Mouse (Mus musculus): Measurements from ENCODE around the gene Chst12.
"Not testable (repeated sequence)": the region's sequence is repeated elsewhere in the genome, so short reads cannot be mapped to it uniquely, and the experiment has no call there.

The Chst12 gene

GRCm38 (mm10) chr5:140505208-140505780, at the start of gene Chst12:
Gene Chst12 (plus strand): TSS chr5:140505550.
- DNase-seq: peak; percentile 99

DNA sequence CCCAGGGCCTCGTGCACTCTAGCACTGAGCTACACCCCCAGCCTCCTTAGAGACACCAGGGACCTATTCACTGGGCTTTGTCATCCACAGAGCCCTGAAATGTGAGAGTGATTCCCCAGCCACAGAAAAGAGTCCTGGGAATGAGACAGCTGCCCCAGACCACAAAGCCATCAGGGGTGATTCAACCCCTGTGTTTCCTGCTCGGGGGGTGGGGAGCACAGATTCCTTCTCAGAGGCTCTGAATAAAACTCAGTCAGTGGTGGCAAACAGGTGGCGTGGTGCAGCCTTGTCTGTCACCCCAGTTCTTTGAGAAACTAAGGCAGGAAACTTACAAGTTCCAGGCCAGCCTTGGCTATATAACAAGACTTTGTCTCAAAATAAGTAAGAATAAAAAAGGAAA, 43.9 kb upstream of the Chst12 start:
- DNase-seq: no peak

DNA sequence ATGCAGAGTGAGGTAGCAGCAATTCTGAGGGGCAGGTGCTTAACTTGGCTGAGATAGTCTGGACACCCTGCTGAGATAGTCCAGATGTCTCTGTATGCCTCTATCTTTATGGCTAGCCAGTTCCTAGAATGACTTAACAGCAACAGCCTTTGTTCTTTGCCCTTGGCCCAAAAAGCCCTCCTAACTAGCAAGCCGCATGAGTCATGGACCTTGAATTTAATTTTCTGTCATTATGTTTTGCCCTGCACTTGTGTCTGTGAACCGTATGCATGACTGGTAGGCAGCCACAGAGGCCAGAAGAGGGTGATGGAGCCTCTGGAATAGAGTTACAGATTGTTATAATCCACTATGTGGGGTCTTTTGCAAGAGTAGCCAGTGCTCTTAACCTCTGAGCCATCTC, 42.2 kb upstream of the Chst12 start:
- not testable (repeated sequence) for DNase-seq

DNA sequence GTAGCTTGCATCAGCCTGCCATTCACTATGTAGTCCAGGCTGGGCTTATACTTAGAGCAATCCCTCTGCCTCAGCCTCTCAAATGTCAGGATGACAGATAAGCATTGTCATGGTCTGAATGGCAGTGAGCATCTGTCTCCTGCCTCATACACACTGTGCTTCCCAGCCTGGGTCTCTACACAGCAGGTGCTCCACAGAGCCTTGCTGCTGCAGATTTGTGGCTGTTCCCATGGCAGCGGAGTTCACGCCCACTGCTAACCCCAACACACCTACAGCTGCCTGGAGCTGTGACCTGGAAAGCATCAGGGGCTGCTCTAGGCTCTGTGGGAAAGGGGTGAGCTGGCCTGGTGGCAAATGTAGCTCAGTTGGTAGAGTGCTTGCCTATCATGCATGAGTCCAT, 40.4 kb upstream of the Chst12 start:
- no peak for DNase-seq

- no peak for DNase-seq
These were observed 33.0 kb upstream of the Chst12 start for GRCm38 (mm10) chr5:140472336-140472735.

GRCm38 (mm10) chr5:140481458-140481857, 23.9 kb upstream of the Chst12 start:
- no peak for DNase-seq

GRCm38 (mm10) chr5:140491142-140491541, 14.2 kb upstream of the Chst12 start:
- DNase-seq: no peak

DNA sequence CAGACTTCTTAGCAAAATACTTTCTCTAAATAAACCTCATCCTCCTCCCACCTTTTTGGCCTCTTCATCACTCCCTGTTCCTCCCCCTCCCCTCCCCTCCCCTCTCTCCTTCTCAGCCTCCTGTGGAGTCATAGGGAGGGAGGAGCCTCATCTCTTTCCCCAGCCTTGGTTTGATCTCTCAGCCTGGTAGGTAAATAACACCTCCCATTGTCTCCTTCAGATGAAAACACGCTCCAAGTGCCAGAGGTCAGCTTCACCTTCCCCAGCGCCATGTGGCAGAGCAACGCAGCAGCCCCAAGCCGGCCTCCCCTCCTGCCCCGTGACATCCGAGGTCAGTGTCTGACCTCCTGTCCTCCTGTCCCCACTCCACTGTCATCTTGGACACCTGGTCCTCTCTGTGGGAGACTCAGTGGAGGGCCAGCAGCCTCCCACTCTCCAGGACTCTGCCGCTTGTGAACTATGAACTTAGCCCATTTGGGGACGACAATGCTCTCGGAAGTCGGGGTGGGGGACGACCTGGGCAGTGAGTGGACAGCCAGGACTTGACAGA, 12.6 kb upstream of the Chst12 start:
- no peak for DNase-seq

DNA sequence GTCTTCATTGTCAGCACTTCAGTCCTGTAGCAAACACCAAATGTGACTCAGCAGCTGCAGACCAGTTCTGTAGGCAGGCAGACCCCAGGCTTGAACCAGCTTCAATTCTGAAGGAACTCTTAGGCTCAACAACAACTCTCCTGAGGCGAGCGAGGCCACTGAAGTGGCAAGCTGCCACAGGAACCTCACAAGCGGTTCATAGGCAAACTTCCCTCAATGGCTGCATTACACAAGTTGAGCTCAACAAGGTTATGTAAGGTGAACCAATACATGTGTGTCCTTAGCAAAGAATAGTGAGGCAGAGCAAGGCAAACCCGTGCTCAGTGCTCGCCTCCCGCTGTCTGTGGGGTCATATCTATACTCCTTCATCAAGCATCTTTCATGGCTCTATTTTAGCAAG, 7.2 kb upstream of the Chst12 start:
- no peak for DNase-seq

DNA sequence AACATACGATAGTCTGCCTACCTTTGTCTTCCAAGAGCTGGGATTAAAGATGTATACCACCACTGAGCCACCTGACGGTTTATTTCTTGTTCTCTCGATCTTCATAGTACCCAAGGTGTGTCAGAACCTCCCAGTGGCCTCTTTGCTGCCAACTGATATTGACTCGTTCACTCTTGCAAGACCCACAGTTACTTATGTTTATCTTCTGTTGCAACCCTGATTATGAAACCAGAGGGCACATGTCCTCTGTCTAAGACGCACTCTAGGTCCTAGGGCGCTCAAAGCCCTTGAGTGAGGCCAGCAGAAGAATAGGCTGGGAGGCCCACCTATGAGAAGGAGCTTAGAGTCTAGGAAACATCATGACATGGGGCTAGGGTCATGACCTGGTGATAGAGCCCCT, 4.6 kb upstream of the Chst12 start:
- no peak for DNase-seq

GRCm38 (mm10) chr5:140501982-140502836, 3.1 kb upstream of the Chst12 start:
- DNase-seq: no peak

GRCm38 (mm10) chr5:140502925-140503324, 2.4 kb upstream of the Chst12 start:
- DNase-seq: peak in 1 of 2 experiments; percentile 40

DNA sequence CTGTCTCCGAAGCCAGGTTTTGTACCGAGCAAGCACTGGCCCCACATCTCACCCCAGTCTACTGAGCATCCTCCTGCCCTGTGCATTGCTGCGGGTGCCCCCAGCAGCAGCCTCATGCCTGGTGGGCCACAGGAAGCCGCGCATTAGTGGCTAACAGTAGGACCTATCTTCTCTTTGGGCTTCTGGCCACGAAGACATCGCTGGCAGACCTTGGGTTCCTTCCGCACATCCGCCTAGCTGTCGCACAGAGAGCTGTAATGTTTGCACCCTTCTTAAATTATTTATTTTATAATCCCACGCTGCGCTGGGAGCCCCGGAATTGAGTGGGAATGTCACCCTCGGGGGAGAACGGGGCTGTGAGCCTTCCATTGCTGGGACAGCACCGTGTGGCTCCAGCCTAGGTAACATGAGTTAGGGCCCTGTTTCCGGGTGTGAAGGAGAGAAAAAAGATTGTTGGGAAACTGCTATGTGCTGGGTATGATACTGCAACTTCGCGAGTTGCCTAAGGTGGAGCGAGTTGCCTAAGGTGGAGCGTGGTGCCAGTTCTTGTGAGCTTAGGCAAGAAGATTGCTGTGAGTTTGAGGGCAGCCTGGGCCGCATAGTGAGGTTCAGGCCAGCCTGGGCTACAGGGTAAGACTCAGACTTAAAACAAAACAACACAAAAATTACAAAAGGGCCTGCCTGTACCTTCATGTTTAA, 895 bp downstream of the Chst12 start:
- DNase-seq: no peak

- no peak for DNase-seq
These were observed 2.3 kb downstream of the Chst12 start for GRCm38 (mm10) chr5:140507466-140508208.

DNA sequence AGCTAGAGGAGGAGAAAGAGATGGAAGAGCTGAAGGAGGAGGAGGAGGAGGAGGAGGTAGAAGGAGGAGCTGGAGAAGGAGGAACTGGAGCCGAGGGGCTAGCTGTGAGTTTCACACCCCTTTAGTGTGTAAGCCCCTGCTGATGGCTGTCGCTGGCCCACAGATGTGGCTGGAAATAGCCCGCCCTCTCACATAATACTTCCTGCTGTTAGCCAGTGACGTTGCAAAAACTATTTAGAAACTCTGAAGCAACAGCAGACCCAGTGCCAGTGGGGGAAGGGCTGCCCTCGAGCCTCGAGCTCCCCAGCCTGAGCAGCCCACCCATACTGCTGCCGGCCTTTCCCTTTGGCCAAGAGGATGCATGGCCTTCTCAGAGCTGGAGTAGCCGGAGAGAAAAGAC, 3.3 kb downstream of the Chst12 start:
- no peak for DNase-seq

DNA sequence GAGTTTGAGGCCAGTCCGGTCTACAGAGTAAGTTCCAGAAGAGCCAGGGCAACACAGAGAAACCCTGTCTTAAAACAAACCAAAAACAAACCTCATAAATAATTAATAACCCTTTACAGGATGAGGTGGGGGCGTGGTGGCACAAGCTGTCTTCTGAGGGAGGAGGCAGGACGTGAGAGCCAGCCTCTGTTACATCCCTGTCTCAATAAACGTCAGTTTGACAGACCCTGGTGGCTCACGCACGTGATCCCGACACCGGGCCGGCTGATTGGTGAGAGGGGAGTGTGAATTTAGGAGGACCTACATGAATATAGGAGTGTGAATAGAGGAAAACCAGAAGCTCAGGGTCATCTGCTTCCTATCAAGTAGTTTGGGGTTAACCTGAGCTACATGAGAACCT, 3.9 kb downstream of the Chst12 start:
- DNase-seq: no peak

DNA sequence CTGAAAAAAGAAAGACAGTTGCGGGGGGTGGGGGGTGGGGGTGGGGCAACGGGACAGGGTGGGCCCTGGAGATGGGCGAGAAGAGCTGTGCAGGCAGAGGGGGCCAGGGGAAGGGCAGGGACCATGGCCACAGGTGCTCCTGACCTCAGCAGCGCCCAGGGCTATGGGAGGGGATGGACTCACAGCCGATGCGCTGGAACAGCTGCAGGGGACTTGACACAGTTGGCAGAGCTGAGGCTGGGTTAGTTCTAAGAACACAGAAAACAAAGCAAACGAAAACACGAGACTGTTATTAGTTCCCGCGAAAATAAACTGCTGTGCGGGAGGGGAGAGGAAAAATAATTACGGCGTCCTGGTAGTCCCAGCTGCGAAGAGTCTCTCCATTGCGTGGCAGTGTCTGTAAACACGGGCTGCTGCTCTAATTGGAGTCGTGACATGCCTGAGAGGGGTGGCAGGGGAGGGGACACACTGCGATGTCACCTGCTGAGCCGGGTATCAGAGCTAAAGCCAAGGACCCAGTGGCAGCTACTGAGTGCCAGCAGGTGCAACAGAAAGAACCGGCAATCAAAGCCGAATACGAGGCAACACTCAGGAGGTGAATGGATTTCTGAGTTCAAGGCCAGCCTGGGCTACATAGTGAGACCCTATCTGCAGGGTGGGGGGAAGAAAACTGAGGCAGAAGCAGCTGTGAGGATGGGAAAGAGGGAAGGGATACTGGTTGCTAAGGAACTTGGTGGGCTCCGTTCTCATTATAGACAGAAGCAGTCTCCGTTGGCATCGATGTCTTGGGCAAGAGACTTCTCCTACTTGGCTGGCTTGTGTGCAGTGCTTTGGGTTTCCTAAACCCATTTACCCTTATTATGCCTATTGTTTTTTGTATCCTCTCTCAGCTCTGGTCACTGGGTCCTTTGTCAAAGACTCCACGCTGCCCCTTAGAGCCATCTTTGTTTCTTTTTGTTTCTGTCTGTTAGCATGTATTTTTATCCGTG, 5.0 kb downstream of the Chst12 start:
- no peak for DNase-seq

DNA sequence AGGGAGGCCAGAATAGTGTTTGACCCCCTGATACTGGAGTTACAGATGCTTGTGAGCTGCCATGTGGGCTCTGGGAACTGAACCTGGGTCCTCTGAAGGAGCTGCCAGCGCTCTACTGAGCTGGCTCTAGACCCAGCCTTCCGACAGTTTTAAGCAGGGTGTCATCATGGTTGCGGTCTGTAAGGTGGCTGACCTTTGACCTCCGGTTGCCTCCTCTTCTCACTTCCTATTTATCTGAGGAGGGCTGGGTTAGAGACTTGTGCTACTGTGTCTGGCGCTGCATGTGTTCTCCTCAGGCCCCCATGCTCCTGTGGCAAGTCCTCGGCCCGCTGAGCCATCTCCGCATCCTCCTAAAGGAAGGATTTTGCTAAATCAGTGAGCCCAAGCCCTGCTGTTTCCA, 8.6 kb downstream of the Chst12 start:
- DNase-seq: no peak

DNA sequence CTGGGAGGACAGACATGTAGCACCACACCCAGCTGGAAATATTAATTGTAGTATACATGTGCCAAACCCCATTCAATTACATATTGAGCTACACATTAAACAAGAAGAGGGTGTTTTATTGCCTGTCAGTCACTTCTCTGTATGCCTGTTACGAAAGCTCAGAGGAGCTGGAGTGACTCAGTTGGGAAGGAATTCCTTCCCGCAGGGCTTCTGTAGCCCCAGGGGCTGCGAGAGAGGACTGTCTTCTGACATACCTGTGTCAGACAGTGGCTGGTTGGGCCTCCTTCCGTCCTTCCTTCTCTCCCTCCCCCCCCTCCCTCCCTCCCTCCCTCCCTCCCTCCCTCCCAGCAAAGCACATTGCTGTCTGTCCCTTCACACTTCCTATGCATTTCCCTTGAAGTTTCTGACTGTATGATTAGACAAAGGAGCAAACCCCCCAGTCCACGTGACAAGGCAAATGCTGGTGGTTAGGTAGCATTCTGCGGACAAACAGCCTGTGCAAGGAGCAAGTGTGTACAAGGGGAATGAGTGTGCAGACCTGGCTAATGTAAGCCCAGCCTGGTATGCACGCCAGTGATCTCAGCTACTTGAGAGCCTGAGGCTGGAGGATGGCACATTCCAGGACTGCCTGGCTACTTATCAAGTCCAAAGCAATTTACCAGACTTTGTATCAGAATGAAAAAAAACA, 9.6 kb downstream of the Chst12 start:
- no peak for DNase-seq

DNA sequence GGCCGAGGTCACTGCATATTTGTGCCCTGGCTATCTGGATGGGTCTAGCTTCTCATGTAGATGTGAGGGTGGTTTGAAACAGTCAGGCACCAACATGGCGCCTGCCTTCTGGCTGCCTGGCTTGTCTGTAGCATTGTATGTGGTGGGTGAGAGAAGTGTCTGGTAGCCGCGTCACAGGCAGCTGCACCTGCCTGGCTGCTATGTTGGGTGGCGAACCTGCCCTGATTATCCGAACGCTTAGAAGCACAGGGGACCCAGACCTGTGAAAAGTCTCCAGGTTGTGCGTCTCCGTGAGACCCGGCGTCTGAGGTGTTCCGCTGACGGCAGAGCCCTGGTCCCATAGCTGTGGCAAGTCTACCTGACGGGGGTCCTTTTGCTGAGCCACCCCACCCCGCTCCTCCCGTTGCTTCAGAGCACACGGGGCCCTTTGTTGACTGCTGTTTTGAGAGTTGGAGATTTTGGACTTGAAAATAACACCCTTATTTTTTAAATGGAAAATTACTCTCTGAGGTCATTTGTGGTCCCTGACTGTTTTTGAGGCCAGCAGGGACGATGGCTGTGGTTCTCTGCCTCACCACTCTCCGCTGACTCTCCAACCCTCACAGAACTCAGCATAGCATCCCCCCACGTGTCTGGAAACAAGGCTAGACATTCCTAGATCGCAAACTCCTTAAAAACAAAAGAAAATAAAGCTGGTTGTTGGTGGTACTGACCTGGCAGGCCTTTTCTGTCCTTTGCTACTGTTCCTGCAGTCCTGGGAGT, 12.0 kb downstream of the Chst12 start:
- DNase-seq: no peak

Data from thymus, adult 18-20 months (tissue).